In the genomic region with DNA sequence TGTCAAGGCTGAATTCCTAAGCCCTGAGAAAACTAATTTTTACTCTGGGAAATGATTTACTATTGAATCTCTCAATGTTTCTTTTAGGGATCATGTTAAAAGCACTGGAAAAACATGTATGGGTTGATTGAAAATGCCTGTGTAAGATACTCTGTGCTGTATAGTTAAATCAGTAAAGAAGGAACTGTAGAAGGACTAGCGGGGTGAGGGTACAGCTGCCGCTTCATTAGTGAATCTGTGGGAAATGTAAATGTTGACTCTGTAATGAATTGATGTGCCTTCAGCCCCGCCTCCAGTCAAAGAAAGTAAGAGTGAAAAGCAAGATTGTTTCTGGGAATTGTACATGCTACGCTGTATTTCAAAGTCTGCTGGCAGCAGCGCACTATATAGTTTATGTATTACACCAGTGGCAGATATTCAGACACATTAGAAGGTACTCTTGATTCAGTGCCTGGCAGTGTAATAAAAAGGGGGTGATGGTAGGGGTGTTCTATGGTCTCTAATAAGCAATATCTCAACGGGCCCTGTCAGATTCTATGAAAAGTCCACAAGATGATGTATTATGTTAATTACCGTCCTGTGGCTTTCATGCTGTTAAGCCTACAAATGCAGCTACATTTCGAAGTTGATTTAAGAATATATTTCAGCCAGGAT, we compare ENCODE assay signal across 12 mouse cellular contexts.
DNase-seq lines count a peak whose midpoint lies in the region; ATAC-seq and TF ChIP-seq lines count a peak whose summit lies in the region.
"Had no signal": no experiment of that assay in that cellular context is flagged by ENCODE, and none has a peak within 500 bp of the region (broad histone marks: within the 10 kb centered on the region; RNA-seq: fewer than 3 reads in every experiment).

No protein-coding gene starts in this region.

- WGBS in lung, embryonic 16.5 days = 42% methylated on average over 8 of the region's 8 CpGs
- WGBS in lung, postnatal 0 days = 56% methylated on average over 8 of the region's 8 CpGs
- WGBS in hindbrain, postnatal 0 days = 34% methylated on average over 8 of the region's 8 CpGs
- WGBS in stomach, embryonic 16.5 days = 33% methylated on average over 8 of the region's 8 CpGs

- H3K4me2 ChIP-seq in lung, embryonic 16.5 days (ENCODE audit: low read depth, low read length) = no peak overlapping the region
- H3K4me2 ChIP-seq in lung, postnatal 0 days (replicated peaks; ENCODE audit: low read depth, low read length) = no peak overlapping the region
- H3K4me2 ChIP-seq in hindbrain, postnatal 0 days (ENCODE audit: low read depth, low read length) = no peak overlapping the region
- 0 out of 2 replicates have a peak overlapping the region, but pooled peaks have one; percentile 16 for H3K4me2 ChIP-seq in stomach, embryonic 16.5 days (ENCODE audit: low read depth, low read length)

- no peaks in the 10 kb centered on the region for H3K9me3 ChIP-seq in lung, embryonic 16.5 days (ENCODE audit: control insufficient read depth, low read length)
- no peaks in the 10 kb centered on the region for H3K9me3 ChIP-seq in lung, postnatal 0 days (ENCODE audit: low read length)
- H3K9me3 ChIP-seq in hindbrain, postnatal 0 days (ENCODE audit: low read length) = no peaks in the 10 kb centered on the region
- H3K9me3 ChIP-seq in stomach, embryonic 16.5 days (replicated peaks; ENCODE audit: control insufficient read depth, low read length) = no peaks in the 10 kb centered on the region
- H3K9me3 ChIP-seq: megakaryocyte, embryonic 14.5 days had no signal

- peaks cover 4% of the 10 kb centered on the region; the same call in 1 of the 2 replicates for H3K4me1 ChIP-seq in lung, embryonic 16.5 days (replicated peaks; ENCODE audit: control insufficient read depth, insufficient read depth, low read length)
- peaks cover 6% of the 10 kb centered on the region; the same call in 1 of the 2 replicates for H3K4me1 ChIP-seq in lung, postnatal 0 days (ENCODE audit: insufficient read depth, low read depth, low read length)
- peaks cover 6% of the 10 kb centered on the region; the same call in 1 of the 2 replicates for H3K4me1 ChIP-seq in hindbrain, postnatal 0 days (ENCODE audit: insufficient read depth, low read length)
- peaks cover 4% of the 10 kb centered on the region; the same call in 1 of the 2 replicates for H3K4me1 ChIP-seq in stomach, embryonic 16.5 days (ENCODE audit: control insufficient read depth, insufficient read depth, low read length)

- H3K9ac ChIP-seq in lung, embryonic 16.5 days (ENCODE audit: low read length) = no peak overlapping the region
- H3K9ac ChIP-seq in lung, postnatal 0 days (replicated peaks; ENCODE audit: low read depth) = no peak overlapping the region
- no peak overlapping the region for H3K9ac ChIP-seq in hindbrain, postnatal 0 days (replicated peaks; ENCODE audit: low read length)
- H3K9ac ChIP-seq in stomach, embryonic 16.5 days (ENCODE audit: low read length) = no peak overlapping the region
- H3K9ac ChIP-seq: liver, embryonic 14.5 days had no signal

- no peaks in the 10 kb centered on the region for H3K27me3 ChIP-seq in lung, embryonic 16.5 days (ENCODE audit: control insufficient read depth, insufficient read depth, low read depth, low read length)
- no peaks in the 10 kb centered on the region for H3K27me3 ChIP-seq in lung, postnatal 0 days (replicated peaks; ENCODE audit: insufficient read depth, low read length)
- H3K27me3 ChIP-seq in hindbrain, postnatal 0 days (ENCODE audit: insufficient read depth, low read length) = no peaks in the 10 kb centered on the region
- no peaks in the 10 kb centered on the region for H3K27me3 ChIP-seq in stomach, embryonic 16.5 days (ENCODE audit: control insufficient read depth, insufficient read depth, low read length)
- H3K27me3 ChIP-seq: megakaryocyte, embryonic 14.5 days had no signal

- H3K36me3 ChIP-seq in lung, embryonic 16.5 days (ENCODE audit: control insufficient read depth, insufficient read depth, low read length) = no peaks in the 10 kb centered on the region
- no peaks in the 10 kb centered on the region for H3K36me3 ChIP-seq in lung, postnatal 0 days (ENCODE audit: insufficient read depth, low read length)
- no peaks in the 10 kb centered on the region for H3K36me3 ChIP-seq in hindbrain, postnatal 0 days (ENCODE audit: insufficient read depth, low read length)
- no peaks in the 10 kb centered on the region for H3K36me3 ChIP-seq in stomach, embryonic 16.5 days (ENCODE audit: control insufficient read depth, insufficient read depth, low read length)

- no peak for TF ChIP-seq CTCF in lung, postnatal 0 days (IDR thresholded peaks at IDR 0.05)
- no peak for TF ChIP-seq CTCF in hindbrain, postnatal 0 days (IDR thresholded peaks at IDR 0.05; ENCODE audit: low read depth)

- DNase-seq in embryo, embryonic 11 days = peak; percentile 16
- DNase-seq in embryo, embryonic 9.5 days (ENCODE audit: extremely low spot score) = no peak
- DNase-seq in lung, postnatal 0 days (ENCODE audit: low spot score) = no peak
- DNase-seq in hindbrain, postnatal 0 days (ENCODE audit: low spot score) = peak; percentile 48
- DNase-seq in Muller cell, postnatal 12 days (ENCODE audit: inconsistent ontology term) = no peak
- no peak for DNase-seq in frontal cortex, postnatal 14 days (ENCODE audit: low spot score in 2 of 2)
- DNase-seq: adrenal gland, postnatal 25 days; cerebellum, adult 11-12 months had no signal

- no peak overlapping the region for H3K27ac ChIP-seq in lung, embryonic 16.5 days (ENCODE audit: low read length)
- H3K27ac ChIP-seq in lung, postnatal 0 days (ENCODE audit: low read length) = no peak overlapping the region
- no peak overlapping the region for H3K27ac ChIP-seq in hindbrain, postnatal 0 days
- no peak overlapping the region for H3K27ac ChIP-seq in stomach, embryonic 16.5 days (ENCODE audit: low read length)
- H3K27ac ChIP-seq: liver, embryonic 14.5 days had no signal

- peak; percentile 26; the same call in 1 of the 2 replicates for ATAC-seq in lung, embryonic 16.5 days (ENCODE audit: low read depth)
- ATAC-seq in lung, postnatal 0 days = no peak
- peak; percentile 54 for ATAC-seq in hindbrain, postnatal 0 days
- peak; percentile 72; the same call in 1 of the 2 replicates for ATAC-seq in stomach, embryonic 16.5 days (ENCODE audit: insufficient read depth, low FRiP score)

- no peak overlapping the region for H3K4me3 ChIP-seq in lung, embryonic 16.5 days (ENCODE audit: low read length)
- H3K4me3 ChIP-seq in lung, postnatal 0 days (ENCODE audit: low read depth, low read length) = no peak overlapping the region
- no peak overlapping the region for H3K4me3 ChIP-seq in hindbrain, postnatal 0 days (ENCODE audit: low read length)
- H3K4me3 ChIP-seq in stomach, embryonic 16.5 days (replicated peaks; ENCODE audit: low read length) = no peak overlapping the region
- H3K4me3 ChIP-seq: megakaryocyte, embryonic 14.5 days had no signal

- TF ChIP-seq EP300 in lung, postnatal 0 days (IDR thresholded peaks at IDR 0.05) = no peak

Comparison
In these comparisons a context has a peak if more than half of its experiments do, and no peak if none do; other contexts are left out.
1. DNase-seq: peak in embryo, embryonic 11 days (single experiment) and hindbrain, postnatal 0 days (single experiment); none in embryo, embryonic 9.5 days (single experiment), lung, postnatal 0 days (single experiment), Muller cell, postnatal 12 days (single experiment) and frontal cortex, postnatal 14 days (0 of 2).